Mouse (Mus musculus) right cerebral cortex, postnatal 10 days (tissue): Measurements from ENCODE around the gene Cinp.
"Not testable (repeated sequence)": the region's sequence is repeated elsewhere in the genome, so short reads cannot be mapped to it uniquely, and the experiment has no call there.

Experiments used
- DNase-seq, 2 experiments: peaks; one replicate each; pipeline ENCODE4 v3.0.0; 2021; ENCODE audit warnings: low spot score in 2 of 2

The Cinp gene

GRCm38 (mm10) chr12:110860293-110860692 lies 28.7 kb downstream of the Cinp start:
- no peak for DNase-seq

- DNase-seq: not testable (repeated sequence)
These were observed 30.3 kb downstream of the Cinp start for GRCm38 (mm10) chr12:110858681-110859080.

GRCm38 (mm10) chr12:110857196-110857595 lies 31.7 kb downstream of the Cinp start:
- DNase-seq: no peak

- no peak for DNase-seq
These were observed 33.9 kb downstream of the Cinp start for GRCm38 (mm10) chr12:110854786-110855737.

GRCm38 (mm10) chr12:110851923-110852322 lies 37.0 kb downstream of the Cinp start:
- no peak for DNase-seq

GRCm38 (mm10) chr12:110851414-110851813 lies 37.5 kb downstream of the Cinp start:
- DNase-seq: no peak

- no peak for DNase-seq
These were observed 38.1 kb downstream of the Cinp start for GRCm38 (mm10) chr12:110850929-110851256.

GRCm38 (mm10) chr12:110850010-110850928 lies 38.7 kb downstream of the Cinp start, which contains the start of gene Zfp839:
Zfp839 (plus strand) TSS chr12:110850253.
- DNase-seq: peak; percentile 92

GRCm38 (mm10) chr12:110846191-110846765 lies 42.7 kb downstream of the Cinp start:
- DNase-seq: no peak

- peak; percentile 83 to 84 for DNase-seq
These were observed 43.6 kb downstream of the Cinp start for GRCm38 (mm10) chr12:110845131-110845880.

- DNase-seq: no peak
These were observed 44.5 kb downstream of the Cinp start for GRCm38 (mm10) chr12:110844227-110845130.

- DNase-seq: peak; percentile 83 to 89
These were observed 45.5 kb downstream of the Cinp start for GRCm38 (mm10) chr12:110843194-110844048.

GRCm38 (mm10) chr12:110841731-110842493 lies 47.0 kb downstream of the Cinp start:
- DNase-seq: no peak

GRCm38 (mm10) chr12:110840348-110841198 lies 48.4 kb downstream of the Cinp start, which contains the start of gene Mok:
Mok (minus strand) TSS chr12:110840939.
- peak; percentile 96 to 98 for DNase-seq

- no peak for DNase-seq
These were observed 51.1 kb downstream of the Cinp start for GRCm38 (mm10) chr12:110837850-110838249.

- DNase-seq: no peak
These were observed 51.6 kb downstream of the Cinp start for GRCm38 (mm10) chr12:110837192-110837841.

GRCm38 (mm10) chr12:110836729-110837128 lies 52.2 kb downstream of the Cinp start:
- no peak for DNase-seq
